Mouse (Mus musculus): ENCODE measurements around the gene C1rl.
"Not testable (repeated sequence)": the region's sequence is repeated elsewhere in the genome, so short reads cannot be mapped to it uniquely, and the experiment has no call there.

Gene C1rl

DNA sequence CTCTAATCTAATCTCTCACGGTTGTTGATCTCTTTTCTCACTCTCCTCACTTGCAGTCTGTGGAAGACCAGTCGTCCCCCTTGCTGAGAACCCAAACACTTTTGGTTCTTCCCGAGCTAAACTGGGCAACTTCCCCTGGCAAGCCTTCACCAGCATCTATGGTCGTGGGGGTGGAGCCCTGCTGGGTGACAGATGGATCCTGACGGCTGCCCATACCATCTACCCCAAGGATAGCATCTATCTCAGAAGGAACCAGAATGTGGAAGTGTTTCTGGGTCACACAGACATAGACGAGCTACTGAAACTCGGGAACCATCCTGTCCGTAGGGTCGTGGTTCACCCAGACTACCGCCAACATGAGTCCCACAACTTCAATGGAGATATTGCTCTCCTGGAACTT, 15.4 kb downstream of the C1rl start:
- DNase-seq = no peak

DNA sequence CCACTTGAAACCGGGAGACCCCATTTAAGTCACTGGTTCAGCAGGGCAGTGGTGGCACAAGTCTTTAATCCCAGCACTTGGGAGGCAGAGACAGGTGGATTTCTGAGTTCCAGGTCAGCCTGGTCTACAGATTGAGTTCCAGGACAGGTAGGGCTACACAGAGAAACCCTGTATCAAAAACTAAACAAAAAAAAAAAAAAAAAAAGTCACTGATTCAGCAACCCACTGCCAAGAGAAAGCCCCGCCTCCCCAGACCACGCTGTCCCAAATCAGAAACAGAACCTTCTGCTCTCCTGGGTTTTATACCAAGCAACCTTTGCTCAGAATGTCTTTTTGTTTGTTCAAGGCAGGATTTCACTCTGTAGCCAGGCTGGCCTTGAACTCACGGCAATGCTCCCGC, 16.3 kb downstream of the C1rl start:
- not testable (repeated sequence) for DNase-seq

DNA sequence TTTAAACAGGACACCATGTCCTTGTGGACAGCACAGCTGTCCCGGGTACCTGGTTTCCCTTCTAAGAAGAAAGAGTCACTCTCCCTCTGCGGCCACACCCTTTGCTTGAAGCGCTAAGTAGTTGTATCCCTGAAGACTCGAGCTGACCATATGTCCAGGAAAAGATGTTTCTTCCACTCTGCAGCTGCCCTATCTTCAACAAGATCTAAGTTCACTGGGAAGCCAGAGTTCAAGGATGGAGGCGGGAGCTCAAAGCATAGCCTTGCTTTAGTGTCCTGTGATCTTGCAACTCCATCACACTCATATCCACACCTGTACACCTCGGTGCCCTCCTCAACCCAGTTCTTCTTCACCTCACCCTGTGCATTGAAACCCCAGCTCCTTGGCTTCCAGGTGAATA, 19.0 kb downstream of the C1rl start:
- DNase-seq = no peak

DNA sequence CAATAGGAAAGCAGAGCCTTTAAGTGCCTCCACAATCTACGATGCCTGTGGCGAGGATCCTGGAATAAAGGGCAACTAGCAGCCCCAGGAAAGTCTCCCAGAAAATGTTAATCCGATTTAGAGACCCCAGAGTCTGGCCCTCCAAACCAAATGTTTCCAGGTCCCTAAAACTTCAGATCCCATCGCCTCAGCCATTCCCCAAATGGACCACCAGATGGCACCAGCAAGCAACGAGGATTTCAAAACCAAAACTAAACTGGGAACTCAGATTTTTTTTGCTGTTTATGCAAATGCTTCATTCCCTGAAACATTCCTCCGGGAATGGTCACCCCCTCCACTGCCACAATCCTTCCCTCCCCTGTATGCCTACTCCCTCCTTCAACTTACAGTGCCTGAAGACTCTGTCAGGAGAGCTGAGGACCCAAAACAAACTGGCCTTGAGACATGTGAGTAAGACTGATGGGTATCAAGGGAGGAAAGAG, 19.5 kb downstream of the C1rl start, which contains the start of gene C1ra:
Gene C1ra (plus strand): TSS at position 51 of the 482 bp plus-strand sequence.
- DNase-seq = peak; percentile 65

DNA sequence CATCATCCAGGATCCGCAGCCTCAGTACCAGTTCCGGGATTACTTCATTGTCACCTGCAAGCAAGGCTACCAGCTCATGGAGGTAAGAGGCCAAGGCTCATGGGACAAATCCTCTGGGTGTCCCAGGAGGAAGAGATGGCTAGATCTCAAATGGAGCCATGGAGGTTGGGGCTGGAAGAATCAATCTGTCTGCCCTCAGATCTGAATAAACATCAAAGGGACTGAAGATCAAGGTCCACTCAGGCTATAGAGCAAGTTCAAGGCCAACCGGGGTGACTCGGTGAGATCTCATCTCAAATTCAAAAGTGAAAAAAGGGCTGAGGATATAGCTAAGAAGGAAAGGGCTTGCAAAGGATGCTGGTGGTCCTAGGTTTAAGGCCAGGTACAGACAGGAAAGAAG, 24.8 kb downstream of the C1rl start:
- DNase-seq = not testable (repeated sequence)

DNA sequence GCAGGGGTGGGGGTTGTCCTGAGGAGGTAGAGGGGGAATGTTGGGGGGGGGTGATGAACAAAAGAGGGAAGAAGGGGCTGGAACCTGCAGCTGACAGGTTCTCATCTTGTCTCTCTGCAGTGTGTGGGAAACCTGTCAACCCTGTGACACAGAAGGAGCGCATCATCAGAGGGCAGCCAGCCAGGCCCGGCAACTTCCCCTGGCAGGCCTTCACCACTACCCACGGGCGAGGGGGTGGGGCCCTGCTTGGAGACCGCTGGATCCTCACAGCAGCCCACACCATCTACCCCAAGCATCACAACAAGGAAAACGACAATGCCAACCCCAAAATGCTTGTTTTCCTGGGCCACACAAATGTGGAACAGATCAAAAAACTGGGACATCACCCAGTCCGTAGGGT, 29.2 kb downstream of the C1rl start:
- DNase-seq = not testable (repeated sequence)

DNA sequence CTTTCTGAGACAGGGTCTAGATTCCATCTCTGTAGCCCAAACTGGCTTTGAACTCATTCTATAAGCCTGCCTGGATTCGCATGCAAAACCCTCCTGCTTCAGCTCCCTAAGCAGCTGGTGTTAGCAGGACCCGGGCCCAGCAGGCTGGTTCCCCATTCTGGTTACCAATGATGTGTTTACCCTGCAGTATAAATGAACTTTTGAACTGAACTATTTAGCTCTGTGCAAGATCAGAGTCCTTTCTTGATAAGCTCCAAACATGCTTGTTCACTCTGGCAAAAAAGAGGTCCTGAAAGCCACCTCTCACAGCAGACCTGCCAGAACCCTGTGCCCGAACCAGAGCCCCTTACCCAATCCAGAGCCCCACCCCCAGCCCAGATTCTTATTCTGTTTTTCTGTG, 35.0 kb downstream of the C1rl start:
- DNase-seq = no peak

DNA sequence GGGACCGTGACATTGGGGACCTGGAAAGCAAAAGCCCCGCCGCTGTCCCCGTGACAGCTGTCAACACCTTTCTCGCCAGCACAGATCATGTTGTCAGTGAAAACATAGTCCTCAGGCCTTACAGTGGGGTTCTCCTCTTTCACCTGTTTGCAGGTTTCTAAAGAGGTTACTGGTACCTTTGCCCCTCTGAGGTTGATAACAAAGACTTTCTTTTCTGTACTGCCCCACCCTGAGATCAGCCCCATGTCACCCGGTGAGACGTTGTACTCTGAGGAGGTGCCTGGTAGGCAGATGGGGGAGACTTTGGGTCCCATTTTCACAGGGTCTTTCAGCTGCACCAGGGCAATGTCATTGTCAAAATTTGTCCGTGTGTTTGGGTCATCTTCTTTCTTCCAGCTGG, 38.2 kb downstream of the C1rl start:
- no peak for DNase-seq

DNA sequence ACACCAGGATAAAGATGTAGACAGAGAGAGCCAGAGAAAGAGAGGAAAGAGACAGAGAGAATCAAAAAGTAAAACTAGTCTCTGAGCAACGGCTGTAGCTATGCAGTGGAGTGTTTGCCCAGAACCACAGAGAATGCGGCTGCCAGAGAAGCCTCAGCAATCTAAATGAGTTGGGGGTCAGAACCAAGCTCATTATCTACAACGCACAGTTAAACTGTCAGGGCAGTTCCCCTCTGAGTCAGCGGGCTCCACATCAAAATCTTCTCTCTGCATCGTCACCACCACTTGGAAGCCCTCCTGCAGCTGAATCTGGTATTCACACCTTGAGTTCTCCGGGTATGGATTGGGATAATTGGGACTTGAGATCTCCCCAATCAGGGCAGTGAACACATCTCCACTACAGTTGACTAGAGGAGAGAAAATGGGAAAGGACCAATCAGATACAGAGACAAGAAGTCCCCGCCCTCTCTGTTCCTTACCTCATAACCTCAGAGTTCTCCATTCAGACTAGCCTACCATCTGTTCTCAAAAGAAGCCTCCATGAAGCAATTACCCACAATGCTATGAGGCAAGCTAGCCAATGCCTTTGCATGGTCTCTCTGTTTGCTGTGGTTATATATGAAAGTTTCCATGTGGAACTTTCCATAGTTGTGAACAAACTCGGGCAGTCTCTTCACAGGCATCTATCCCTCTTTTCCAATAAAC, 43.4 kb downstream of the C1rl start:
- not testable (repeated sequence) for DNase-seq

DNA sequence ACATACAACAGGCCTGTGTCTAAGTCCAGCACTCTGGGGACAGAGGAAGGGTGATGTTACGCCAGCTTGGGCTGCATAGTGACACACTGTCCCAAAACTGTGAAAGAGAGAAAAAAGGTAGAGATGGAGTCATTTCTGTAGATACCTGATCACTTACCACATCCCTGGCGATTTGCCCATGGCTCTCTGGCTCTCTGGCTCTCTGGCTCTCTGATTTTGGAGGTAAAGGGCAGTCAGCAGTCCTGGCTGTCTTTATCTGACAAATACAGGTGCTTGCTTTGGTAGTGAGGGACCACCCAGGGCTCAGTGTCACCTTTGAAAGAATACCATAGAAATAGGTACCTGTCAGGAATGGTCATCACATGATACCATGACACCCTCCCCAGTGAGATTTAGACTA, 48.3 kb downstream of the C1rl start:
- DNase-seq = not testable (repeated sequence)

DNA sequence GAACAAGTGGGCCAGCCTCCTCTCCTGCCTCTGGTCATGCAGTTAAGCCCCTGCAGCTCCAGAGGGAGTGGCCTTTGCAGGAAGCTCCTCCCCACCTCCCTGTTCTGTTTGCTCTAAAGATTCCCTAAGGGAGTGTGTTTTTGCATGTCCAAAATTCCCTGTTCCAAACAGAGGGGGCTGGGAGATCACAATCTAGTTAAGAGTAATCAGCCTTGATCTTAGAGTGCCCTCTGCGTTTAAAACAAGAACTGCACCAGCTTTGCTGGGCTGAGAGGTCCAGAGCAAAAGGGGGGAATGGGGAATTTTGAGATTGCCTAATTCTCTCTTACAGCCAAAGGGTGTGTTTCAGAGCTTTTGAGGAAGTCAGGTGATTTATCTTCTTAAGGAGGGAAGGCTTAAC, 49.4 kb downstream of the C1rl start, which contains the start of gene C1s1:
Gene C1s1 (minus strand): TSS at position 76 of the 400 bp plus-strand sequence.
- peak; percentile 39 for DNase-seq

DNA sequence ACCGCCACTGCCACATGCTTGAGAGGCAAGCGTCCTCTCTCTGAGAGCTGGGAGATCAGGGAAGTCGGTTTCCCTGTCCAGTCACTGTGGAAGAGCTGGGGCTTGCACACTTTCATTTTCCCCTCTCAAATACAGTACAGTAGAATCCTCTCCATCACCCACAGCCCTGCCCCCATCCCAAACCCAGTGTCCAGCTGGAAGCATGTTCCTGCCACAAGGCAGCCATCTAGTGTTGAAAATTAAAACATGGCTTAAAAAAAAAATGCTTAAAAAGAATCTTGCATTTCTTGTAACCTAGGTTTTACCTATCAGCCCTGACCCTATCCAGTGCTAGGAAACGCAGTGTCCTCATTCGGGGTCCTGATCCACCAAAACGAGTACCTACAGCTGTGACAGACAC, 51.6 kb downstream of the C1rl start:
- DNase-seq = peak; percentile 16

DNA sequence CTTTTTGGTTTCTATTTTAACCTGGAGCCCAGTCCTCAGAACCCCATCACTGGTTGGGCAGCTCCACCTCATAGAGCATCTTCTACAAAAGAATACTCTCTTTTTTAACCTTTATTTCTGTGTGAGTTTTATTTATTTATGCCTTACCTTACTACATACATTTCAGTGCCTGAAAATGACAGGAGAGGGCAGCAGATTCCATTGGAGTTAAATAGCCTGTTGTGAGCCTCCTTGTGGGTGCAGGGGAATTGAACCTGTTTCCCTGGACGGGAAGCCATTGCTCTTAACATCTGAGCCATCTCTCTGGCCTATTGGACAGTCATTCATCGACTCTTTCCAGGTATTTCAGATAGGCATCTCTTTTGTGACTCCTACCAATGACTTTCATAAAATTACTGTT, 52.5 kb downstream of the C1rl start:
- no peak for DNase-seq

DNA sequence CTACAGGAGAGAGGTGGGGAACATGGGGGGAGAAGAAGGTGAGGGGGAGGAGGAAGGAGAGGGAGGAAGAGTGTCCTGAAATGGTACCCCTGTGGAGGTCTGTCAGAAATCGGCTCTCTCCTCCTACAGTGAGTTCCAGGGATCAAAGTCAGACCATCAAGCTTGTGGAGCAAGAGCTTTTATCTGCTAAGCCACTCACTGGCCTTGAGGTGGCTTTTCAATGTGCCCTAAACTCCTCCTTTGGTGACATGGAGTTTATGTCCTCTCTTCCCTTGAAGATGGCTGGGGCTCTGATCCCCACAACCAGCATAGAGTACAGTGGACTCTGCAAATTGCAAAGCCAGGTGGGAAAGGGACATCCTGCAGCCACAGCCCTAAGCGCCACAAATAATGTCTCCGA, 55.1 kb downstream of the C1rl start:
- DNase-seq = not testable (repeated sequence)

DNA sequence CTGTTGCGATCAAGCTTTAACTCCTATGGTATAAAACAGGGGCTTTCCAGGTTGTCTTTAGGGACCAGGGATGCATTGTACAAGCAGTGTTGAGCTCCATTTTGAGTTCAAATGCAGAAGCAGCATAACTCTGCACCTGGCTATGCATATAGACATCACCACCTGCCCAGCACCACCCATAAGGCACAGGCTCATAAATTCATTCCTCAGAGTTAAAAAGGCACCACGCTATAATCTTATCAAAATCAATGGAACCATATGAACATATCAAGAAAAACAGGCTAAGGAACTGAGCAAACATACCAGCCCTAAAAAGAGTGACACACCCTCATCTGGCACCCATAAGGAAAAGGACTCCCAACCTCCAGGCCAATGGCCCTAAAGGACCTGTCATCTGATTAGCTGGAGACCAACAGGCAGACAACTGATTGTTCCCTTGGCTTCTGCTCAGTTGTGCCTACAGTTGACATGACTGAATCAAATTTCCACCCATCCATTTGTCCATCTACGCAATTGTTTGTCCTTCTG, 56.2 kb downstream of the C1rl start:
- DNase-seq = no peak

DNA sequence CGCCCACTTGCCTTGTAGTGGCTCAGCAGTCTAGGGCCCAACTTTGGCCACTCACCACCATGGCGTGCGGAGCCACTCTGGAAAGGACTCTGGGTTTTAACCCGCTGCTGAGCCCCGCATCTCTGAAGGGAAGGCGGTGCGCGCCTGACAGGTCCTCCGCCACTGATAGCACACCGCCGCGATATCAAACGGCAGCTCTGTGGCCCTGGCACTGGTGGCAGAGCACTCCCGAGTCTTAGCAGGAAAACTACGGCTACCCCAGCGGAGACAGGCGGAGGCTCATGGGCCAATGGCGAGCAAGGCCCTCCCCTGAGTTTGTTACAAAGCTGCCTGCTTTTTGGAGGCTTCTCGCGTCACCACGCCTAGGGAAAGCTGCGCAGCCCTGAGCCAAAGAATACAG, 59.9 kb downstream of the C1rl start:
- no peak for DNase-seq

DNA sequence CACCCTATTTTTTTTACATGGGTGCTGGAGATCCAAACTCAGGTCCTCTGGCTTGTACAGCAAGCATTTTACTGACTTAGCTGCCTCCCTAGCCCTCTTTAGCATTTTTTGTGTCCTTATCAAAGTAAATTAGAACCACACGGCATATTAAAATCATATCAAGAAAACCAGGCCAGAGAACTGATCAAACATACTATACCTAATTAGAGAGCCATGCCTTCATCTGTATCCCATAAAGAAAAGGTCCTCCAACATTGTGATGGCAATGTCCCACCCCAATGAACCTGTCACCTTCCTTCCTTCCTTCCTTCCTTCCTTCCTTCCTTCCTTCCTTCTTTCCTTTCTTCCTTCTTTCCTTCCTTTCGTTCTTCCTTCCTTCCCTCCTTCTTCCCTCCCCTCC, 63.0 kb downstream of the C1rl start:
- DNase-seq = not testable (repeated sequence)

Measured in right cerebral cortex, postnatal 4 days (tissue).